Mouse (Mus musculus) urinary bladder, postnatal 36 days (tissue): ENCODE results near the gene Atg10.

ENCODE experiments used
- DNase-seq, 2 experiments: peaks; one replicate each; pipeline ENCODE4 v3.0.0; 2022; ENCODE audit warnings: low spot score in 2 of 2, mixed read lengths in 1 of 2

Atg10 gene

GRCm38 (mm10) chr13:91129071-91129470, 94.7 kb downstream of the Atg10 start:
- no peak for DNase-seq

GRCm38 (mm10) chr13:91128581-91128980, 95.2 kb downstream of the Atg10 start:
- DNase-seq = no peak

GRCm38 (mm10) chr13:91118156-91118555, 105.6 kb downstream of the Atg10 start:
- no peak for DNase-seq

DNA sequence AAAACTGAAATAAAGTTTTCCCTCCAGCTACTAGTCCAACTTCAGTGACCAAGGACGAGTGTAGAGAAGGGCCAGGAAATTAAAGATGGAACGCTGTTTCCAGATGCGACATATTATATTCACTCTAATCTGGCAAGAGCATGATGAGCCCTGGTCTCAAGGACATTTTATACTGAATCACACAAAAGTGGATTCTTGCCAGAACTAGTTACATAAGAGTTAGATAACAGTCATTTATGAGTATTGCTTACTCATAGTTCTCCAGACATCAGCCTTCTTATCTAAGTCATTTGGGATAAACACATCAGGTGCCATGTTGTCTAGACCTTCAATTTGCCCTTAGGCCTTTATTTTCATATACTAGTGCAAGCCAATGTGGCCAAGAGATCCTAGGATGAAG, 108.9 kb downstream of the Atg10 start:
- no peak for DNase-seq

DNA sequence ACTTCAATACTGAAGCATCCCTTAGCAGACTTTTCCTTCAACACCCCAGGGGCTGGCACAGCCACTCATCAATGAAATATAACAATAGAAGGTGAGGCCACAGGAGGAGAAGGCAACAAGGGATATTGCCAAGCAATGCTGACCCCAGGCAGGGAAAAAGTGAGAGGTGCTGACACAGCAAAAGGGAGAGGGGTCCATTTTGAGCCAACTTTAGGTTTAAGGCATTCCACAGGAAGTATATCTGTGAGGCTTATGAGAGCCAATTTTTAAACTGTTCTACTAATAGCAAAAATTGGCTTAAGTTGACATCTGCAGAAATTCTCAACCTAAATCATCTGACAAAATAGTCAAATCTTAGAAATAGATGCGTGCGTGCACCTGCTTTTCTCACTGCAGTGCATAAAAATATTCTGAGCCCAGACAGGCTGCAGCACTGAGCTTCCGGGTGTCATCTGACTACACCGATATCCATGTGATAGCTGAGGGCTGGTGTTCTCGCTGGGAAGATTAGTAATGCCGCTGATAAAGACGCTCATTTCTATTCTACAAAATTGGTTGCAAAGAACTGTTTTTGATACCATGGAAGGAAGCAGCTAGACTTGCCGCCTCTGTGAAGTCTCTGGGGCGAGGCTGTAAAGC, 116.3 kb downstream of the Atg10 start:
- no peak for DNase-seq

- DNase-seq = no peak
Observed at GRCm38 (mm10) chr13:91102238-91102637, 121.5 kb downstream of the Atg10 start.

- DNase-seq = no peak
Observed at GRCm38 (mm10) chr13:91100417-91100816, 123.4 kb downstream of the Atg10 start.

- no peak for DNase-seq
Observed at GRCm38 (mm10) chr13:91094851-91095250, 128.9 kb downstream of the Atg10 start.

GRCm38 (mm10) chr13:91094196-91094595, 129.6 kb downstream of the Atg10 start:
- DNase-seq = no peak

GRCm38 (mm10) chr13:91093610-91094009, 130.2 kb downstream of the Atg10 start:
- DNase-seq = no peak

DNA sequence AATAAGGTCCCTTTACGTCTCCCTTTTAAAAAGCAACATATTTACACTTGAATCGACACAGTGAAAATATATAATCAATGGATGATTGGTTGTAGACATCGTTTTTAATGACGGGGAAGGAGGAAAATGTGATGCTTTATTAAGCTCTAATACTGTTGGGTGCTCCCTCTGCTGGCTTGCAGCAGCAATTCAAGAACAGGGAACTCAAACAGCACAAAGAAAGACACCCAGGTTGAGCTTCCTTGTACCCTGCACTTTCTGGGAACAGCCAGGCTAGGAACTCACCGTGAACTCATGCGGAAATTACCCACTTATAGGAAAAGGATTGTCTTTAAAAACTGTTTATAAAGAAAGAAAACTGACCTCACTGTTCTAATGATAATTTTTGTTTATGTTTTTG, 130.6 kb downstream of the Atg10 start:
- peak in 1 of 2 experiments; percentile 18 for DNase-seq

DNA sequence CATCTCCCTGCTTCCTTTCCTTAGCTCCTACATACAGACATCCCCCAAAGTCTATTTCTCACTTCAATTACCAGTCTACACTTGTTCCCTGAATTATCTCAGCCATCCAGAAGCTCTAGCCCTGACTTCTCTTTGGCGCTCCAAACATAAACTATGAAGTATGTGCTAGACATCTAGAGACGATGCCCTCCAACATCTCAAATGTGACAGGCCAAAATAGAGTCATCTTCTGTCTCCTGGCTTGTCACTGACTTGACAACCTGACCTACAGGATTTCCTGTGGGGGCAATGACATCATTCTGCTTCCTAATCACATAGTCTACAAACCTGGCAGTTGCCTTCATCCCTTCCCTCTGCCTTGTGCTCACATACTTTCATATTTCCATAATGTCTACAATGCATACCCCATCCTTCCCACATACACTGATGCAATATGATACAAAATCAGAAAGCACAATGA, 132.0 kb downstream of the Atg10 start:
- DNase-seq = no peak

- DNase-seq = no peak
Observed at GRCm38 (mm10) chr13:91090861-91091730, 132.7 kb downstream of the Atg10 start.

- DNase-seq = no peak
Observed at GRCm38 (mm10) chr13:91086361-91086900, 137.3 kb downstream of the Atg10 start.

DNA sequence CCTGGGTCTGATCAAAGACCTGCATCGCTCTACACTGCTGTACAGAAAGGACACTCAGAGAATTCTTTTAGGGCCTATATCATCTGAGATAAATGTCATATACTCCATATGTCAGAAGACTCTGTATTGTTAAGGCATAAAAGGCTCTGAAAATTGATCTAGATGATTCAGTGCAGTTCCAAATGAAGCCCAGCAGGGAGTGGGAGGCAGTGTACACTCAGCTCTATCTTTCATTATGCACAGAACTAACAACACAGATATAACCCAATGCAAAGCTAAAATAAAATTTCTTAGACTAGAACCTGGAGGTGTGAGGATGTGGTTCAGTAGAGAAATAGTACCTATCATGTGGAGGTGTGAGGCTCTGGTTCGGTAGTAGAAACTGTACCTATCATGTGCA, 151.4 kb downstream of the Atg10 start:
- DNase-seq = no peak

DNA sequence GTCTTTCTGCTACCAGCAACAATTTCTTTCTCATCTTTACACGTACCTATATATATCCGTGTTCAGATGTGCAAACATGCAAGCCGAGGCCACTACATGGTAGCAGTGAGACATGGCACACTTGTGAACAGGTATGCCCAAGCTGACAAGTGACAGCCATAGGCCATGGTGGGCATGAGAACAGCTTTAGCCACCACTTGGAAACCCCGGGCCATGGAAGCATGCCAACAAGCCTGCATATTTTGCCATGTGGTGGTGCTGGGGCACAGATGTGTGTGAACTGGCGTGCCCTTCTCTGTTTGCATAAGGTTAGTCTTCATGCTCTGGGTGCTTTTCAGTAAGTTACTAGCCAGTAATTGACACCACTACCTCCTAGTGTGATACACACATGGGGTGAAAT, 162.9 kb downstream of the Atg10 start:
- no peak for DNase-seq

DNA sequence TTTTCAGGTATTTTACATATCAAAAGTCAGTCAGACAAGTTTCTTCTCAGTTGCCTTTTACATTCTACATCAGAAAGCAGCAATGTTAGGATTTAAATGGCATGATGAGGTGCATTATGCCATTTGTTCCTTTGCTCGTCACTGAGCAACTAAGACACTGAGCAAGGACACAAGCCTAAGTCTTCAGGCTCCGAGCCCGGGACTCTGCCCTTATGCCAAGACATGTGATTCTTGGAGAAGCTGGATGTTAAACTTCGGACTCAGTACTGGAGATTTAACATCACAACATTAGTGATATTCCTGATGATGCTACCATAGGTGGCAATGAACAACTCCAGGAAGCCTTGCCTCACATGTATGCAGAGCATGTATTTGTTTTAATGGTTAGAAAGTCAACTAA, 175.6 kb downstream of the Atg10 start:
- DNase-seq = no peak

GRCm38 (mm10) chr13:91046851-91047250, 176.9 kb downstream of the Atg10 start:
- no peak for DNase-seq

DNA sequence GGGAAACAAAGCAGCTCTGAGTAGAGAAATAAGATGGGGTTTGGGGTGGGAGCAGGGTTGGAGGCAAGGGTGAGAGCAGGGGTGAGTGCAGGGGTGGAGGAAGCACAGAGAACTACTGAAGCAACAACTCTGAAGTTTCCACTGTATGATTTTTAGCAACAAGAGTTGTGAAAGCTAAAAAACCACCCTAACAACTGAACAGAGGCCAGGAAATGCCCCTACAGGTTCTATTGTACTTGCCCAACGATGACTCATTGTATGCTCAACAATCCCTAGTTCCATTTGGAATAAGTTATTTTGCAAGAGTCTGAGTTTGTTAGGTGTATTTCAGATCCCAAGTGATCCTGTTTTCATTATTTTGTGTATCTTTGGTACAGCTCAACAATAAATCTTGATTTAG, 182.5 kb downstream of the Atg10 start:
- no peak for DNase-seq

DNA sequence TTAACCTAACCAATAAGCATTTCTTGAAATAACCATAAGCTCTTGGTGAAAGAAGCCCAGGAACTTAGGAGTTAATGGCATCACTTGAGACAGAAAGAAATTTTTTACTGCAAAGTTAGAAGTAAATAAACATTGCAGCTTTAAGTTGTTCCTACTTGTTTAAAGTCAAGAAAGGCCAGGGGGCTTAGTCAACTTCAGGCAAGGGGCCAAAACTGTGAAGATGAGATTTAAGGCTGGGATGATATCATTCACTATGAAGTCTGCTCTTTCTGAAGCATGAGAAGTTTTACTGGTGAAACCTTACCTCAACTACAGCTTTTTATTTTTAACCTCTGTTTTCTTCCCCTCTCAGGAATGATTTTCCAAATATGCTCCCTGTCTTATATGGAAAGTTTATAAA, 183.3 kb downstream of the Atg10 start:
- no peak for DNase-seq

GRCm38 (mm10) chr13:91039201-91039807, 184.5 kb downstream of the Atg10 start:
- DNase-seq = peak; percentile 22 to 41

DNA sequence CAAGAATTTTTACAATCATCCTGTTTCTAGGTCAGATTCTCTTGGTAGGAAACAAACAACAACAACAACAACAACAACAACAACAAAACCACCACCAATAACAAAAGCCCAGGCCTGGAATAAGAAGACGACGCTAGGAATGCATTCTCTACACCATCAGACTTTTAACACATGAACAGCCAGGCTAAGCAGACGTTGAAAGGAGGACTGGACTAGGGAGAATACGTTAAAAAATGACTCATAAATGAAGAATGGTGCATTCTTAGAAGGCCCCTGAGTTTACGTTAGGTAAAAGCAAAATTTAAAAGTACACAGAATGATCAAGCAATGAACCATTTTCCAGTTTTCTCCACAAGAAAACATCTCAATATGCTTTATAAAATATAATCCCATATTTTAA, 185.1 kb downstream of the Atg10 start:
- DNase-seq = no peak
